Mouse (Mus musculus) megakaryocyte, embryonic 14.5 days (primary cell): Measurements from ENCODE around the gene Fat2.

Experiments
- FLI1 ChIP-seq: IDR thresholded peaks from 2 replicates; pipeline ENCODE4 v1.6.1; 2012; ENCODE audit warnings: low read length, inconsistent platforms, mixed read lengths
- GATA1 ChIP-seq: IDR thresholded peaks from 3 replicates; pipeline ENCODE4 v1.6.1; 2012; ENCODE audit warnings: mixed read lengths, low read length, inconsistent platforms, borderline replicate concordance

GRCm38 (mm10) chr11:55264318-55264717 lies 72.0 kb downstream of the Fat2 start:
- TF ChIP-seq GATA1: no peak
- TF ChIP-seq FLI1: no peak
